Mouse (Mus musculus) liver, embryonic 16.5 days (tissue): Measurements from ENCODE around the gene Tsen54. TPM values are rescaled to one million over a fixed set of nuclear protein-coding genes. Genes with fewer than 3 reads are reported as not detected.

Experiments used
- ATAC-seq: fragments of 200-750 bp; cut with Nextera tagmentation; 2 replicates; pipeline ENCODE4 v1.8.0; 2017; ENCODE audit warnings: low read depth, mild to moderate bottlenecking, moderate number of reproducible peaks, moderate library complexity
- H3K27ac ChIP-seq: fragments of 300-500 bp; sonication (generic); 2 replicates; pipeline ENCODE4 v1.5.1; 2014; ENCODE audit warnings: mild to moderate bottlenecking, low read length
- H3K27me3 ChIP-seq: fragments of 300-500 bp; sonication (generic); 2 replicates; pipeline ENCODE4 v1.6.1; 2014; ENCODE audit warnings: low read depth, low read length, mixed read lengths; ENCODE audit not compliant: control insufficient read depth, insufficient read depth
- H3K36me3 ChIP-seq: fragments of 300-500 bp; sonication (generic); 2 replicates; pipeline ENCODE4 v1.6.1; 2014; ENCODE audit warnings: mild to moderate bottlenecking; ENCODE audit not compliant: control insufficient read depth, insufficient read depth
- H3K4me1 ChIP-seq: fragments of 300-500 bp; sonication (generic); 2 replicates; pipeline ENCODE4 v1.6.1; 2014; ENCODE audit warnings: low read depth, low read length, mixed read lengths; ENCODE audit not compliant: control insufficient read depth
- H3K4me2 ChIP-seq: fragments of 300-500 bp; sonication (generic); 2 replicates; pipeline ENCODE4 v1.6.1; 2014; ENCODE audit warnings: low read depth, low read length, mixed read lengths
- H3K4me3 ChIP-seq: fragments of 300-500 bp; sonication (generic); 2 replicates; pipeline ENCODE4 v1.5.1; 2014; ENCODE audit warnings: low read depth, mild to moderate bottlenecking, low read length
- H3K9ac ChIP-seq: fragments of 300-500 bp; sonication (generic); 2 replicates; pipeline ENCODE4 v1.6.1; 2014; ENCODE audit warnings: low read depth, low read length
- H3K9me3 ChIP-seq: fragments of 300-500 bp; sonication (generic); replicated peaks from 2 replicates; pipeline ENCODE4 v1.6.1; 2016; ENCODE audit warnings: low read length; ENCODE audit not compliant: control insufficient read depth
- WGBS: fragments of 180-500 bp; shearing (Covaris S2); extraction: QIAGEN DNeasy Blood & Tissue Kit; methylation state at CpG from one replicate; pipeline ENCODE4 v1.1.7; 2014; ENCODE audit not compliant: insufficient replicate concordance; 5-methylcytosine and 5-hydroxymethylcytosine counted together
- microRNA-seq: library from miRNA; unstranded; fragments of <30 nt; microRNA quantifications from one replicate; pipeline ENCODE4, GENCODE M21; 2016
- polyA plus RNA-seq: library from polyadenylated mRNA; unstranded; fragments of >200 nt; fragmentation: Nextera tagmentation; extraction: Ambion mirVana; gene quantifications from 2 replicates; pipeline ENCODE4 v1.2.1, GENCODE M21; 2015

The Tsen54 gene
- polyA plus RNA-seq, 1 experiment from 2014 or later, result 10.2 TPM

DNA sequence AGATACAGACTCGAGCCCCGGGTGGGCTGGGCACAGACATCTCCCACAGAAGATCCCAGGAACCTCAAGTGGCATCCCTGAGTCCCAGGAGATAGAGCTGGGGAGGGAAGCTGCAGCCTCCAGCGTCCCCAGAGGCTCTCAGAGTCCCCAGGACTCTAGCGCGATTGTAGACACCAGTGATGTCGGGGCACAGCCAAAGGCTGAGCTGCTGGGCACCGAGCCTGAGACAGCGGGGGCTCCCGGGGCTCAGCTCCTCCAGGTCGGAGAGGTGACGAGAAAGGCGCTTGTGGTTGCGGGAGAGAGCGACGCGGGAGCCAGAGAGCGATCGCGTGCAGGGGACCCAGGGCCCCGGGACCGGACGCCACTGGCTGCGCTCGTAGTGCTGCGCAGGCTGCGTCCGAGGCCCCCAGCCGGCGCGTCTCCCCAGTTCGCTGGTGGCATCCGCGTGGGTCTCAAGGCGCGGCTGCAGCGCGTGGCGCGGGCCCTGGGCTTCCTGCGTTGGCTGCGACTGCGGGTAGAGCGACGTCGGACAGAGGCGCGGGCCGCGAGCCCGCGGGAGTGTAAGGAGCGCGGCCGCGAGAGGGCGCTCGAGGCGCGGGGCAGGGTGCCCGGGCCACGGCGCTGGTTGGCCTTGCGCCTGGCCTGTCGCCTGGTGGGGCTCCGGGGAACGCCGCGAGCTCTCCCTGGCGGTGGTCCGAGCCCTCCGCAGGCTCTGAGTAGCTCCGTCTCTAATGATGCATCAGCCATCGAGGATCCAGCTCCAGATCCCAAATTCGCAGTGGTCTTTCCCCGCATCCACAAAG is 44.8 kb downstream of the Tsen54 start:
- H3K27ac ChIP-seq, result no peak overlapping the region
- H3K9ac ChIP-seq, result peak overlapping the region; percentile 33
- peaks cover 48% of the 10 kb centered on the region for H3K27me3 ChIP-seq
- peak overlapping the region; percentile 68 for H3K4me2 ChIP-seq
- H3K36me3 ChIP-seq, result no peaks in the 10 kb centered on the region
- WGBS, result 2% methylated on average over 75 of the region's 75 CpGs
- H3K9me3 ChIP-seq, result no peaks in the 10 kb centered on the region
- H3K4me3 ChIP-seq, result peak overlapping the region; percentile 51
- peak; percentile 84 for ATAC-seq
- peaks cover 12% of the 10 kb centered on the region for H3K4me1 ChIP-seq

DNA sequence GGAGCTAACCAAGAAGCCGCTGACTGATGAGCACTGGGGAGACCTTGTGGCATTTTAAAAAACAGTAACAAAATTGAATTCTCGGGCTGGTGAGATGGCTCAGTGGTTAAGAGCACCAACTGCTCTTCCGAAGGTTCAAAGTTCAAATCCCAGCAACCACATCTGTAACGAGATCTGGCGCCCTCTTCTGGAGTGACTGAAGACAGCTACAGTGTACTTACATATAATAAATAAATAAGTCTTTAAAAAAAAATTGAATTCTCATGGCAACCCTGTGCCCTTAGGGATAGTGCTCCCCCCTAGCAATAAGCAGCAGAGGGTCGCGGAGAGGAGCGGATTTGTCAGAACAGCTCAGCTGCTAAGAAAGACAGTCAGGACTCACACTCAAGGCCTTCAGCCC is 49.4 kb downstream of the Tsen54 start:
- H3K9ac ChIP-seq, result no peak overlapping the region
- H3K9me3 ChIP-seq, result no peaks in the 10 kb centered on the region
- no peak overlapping the region for H3K4me2 ChIP-seq
- ATAC-seq, result no peak
- H3K27me3 ChIP-seq, result peaks cover 31% of the 10 kb centered on the region
- no peaks in the 10 kb centered on the region for H3K36me3 ChIP-seq
- WGBS, result 71% methylated on average over 8 of the region's 8 CpGs
- H3K27ac ChIP-seq, result no peak overlapping the region
- H3K4me3 ChIP-seq, result no peak overlapping the region
- H3K4me1 ChIP-seq, result peaks cover 5% of the 10 kb centered on the region

DNA sequence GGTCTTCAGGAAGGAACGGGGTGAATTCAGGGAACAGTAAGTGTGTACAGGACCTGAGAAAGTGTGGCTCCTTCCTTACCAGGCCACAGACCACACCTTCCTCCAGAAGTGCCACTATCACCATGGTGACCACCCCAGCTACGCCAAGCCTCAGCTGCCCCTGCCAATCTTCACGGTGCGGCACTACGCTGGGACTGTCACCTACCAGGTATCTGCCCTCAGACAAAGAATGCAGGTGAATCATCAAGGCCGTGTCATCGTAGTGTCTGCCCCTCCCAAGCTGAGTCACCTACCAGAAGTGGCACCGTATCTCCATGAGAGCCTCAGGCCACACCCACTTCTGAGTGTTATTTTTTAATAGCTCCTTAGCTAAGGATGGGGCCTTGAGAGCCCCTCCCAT is 54.9 kb downstream of the Tsen54 start:
- Histone ChIP-seq H3K36me3 (no peaks in the 10 kb centered on the region), H3K9me3 (no peaks in the 10 kb centered on the region), H3K27ac (no peak overlapping the region), H3K27me3 (no peaks in the 10 kb centered on the region; the same call in 1 of the 2 replicates), H3K4me1 (peaks cover 12% of the 10 kb centered on the region), H3K4me2 (no peak overlapping the region), H3K4me3 (no peak overlapping the region), H3K9ac (no peak overlapping the region)
- ATAC-seq, result peak; percentile 20; the same call in 1 of the 2 replicates
- WGBS, result 33% methylated on average over 8 of the region's 8 CpGs

DNA sequence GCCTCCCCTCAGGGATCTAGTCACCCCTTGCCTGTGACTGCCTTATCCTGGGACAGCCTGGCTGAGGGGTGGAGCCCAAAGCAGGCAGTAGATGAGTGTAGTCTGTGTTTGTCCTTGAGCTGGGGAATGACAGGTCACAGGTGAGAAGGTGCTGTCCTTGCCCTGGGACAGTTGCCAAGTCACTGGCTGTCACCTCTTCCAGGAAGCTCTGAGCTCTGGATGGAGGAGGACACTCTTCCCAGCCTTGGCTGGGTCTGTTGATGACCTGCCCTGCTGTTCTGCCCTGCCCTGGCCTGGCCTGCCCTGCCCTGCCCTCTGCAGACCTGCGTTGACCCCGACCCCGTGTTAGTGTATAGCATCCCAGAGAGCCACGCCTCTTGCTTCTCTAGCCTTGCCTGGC is 57.9 kb downstream of the Tsen54 start:
- Histone ChIP-seq H3K4me2 (no peak overlapping the region), H3K27ac (no peak overlapping the region), H3K36me3 (no peaks in the 10 kb centered on the region), H3K9ac (no peak overlapping the region), H3K4me1 (peaks cover 16% of the 10 kb centered on the region), H3K4me3 (no peak overlapping the region), H3K27me3 (no peaks in the 10 kb centered on the region), H3K9me3 (no peaks in the 10 kb centered on the region)
- 47% methylated on average over 4 of the region's 4 CpGs for WGBS
- peak; percentile 70 for ATAC-seq

Small RNA genes within 50 kb of the gene (microRNA-seq; reads per million reads assigned to microRNA genes)
- gene Mir5621, result not detected

Other genes with a start within 250 kb of the Tsen54 start
- gene Mrps7, start 210.8 kb upstream of the Tsen54 start, polyA plus RNA-seq, result 47.6 and 49.5 TPM in 2 replicates
- gene Gga3, start 210.7 kb upstream of the Tsen54 start, polyA plus RNA-seq, result 7.9 TPM in 2 replicates
- 28.4 and 28.6 TPM in 2 replicates for gene Mif4gd, start 201.8 kb upstream of the Tsen54 start, polyA plus RNA-seq
- 8.7 and 8.8 TPM in 2 replicates for gene Slc25a19, start 186.4 kb upstream of the Tsen54 start, polyA plus RNA-seq
- gene Grb2, start 106.1 kb upstream of the Tsen54 start, polyA plus RNA-seq, result 49.1 and 53.1 TPM in 2 replicates
- gene Tmem94, start 49.3 kb upstream of the Tsen54 start, polyA plus RNA-seq, result 8.9 and 10.4 TPM in 2 replicates
- gene Caskin2, start 1.1 kb upstream of the Tsen54 start, polyA plus RNA-seq, result 5.1 and 6.1 TPM in 2 replicates
- gene Llgl2, start 9.3 kb downstream of the Tsen54 start, polyA plus RNA-seq, result 14.4 and 15.6 TPM in 2 replicates
- 0.34 and 1.5 TPM in 2 replicates for gene Myo15b, start 43.7 kb downstream of the Tsen54 start, polyA plus RNA-seq
- 29.5 and 30.1 TPM in 2 replicates for gene Smim5, start 85.2 kb downstream of the Tsen54 start, polyA plus RNA-seq
- gene Smim6, start 97.3 kb downstream of the Tsen54 start, polyA plus RNA-seq, result 2.7 and 3.1 TPM in 2 replicates
- gene Sap30bp, start 118.6 kb downstream of the Tsen54 start, polyA plus RNA-seq, result 13.6 and 16.2 TPM in 2 replicates
- gene Recql5, start 118.8 kb downstream of the Tsen54 start, polyA plus RNA-seq, result 7.9 and 8.9 TPM in 2 replicates
- 0.14 and 0.40 TPM in 2 replicates for gene Itgb4, start 160.0 kb downstream of the Tsen54 start, polyA plus RNA-seq
- 180 and 192 TPM in 2 replicates for gene Galk1, start 198.0 kb downstream of the Tsen54 start, polyA plus RNA-seq
- 527 and 601 TPM in 2 replicates for gene H3f3b, start 213.2 kb downstream of the Tsen54 start, polyA plus RNA-seq
- 8.8 and 10.8 TPM in 2 replicates for gene Unk, start 215.6 kb downstream of the Tsen54 start, polyA plus RNA-seq